Mouse (Mus musculus) olfactory bulb, adult 2 months (tissue): Measurements from ENCODE around the gene Ppdpf.

Experiments used
- CTCF ChIP-seq: fragments of 200-500 bp; IDR thresholded peaks from 2 replicates; pipeline ENCODE4 v1.5.1; 2012; ENCODE audit warnings: low read depth, mild to moderate bottlenecking, low read length, moderate library complexity; ENCODE audit not compliant: insufficient read depth
- POLR2A ChIP-seq: fragments of 200-500 bp; IDR thresholded peaks from 2 replicates; pipeline ENCODE4 v1.6.1; 2012; ENCODE audit warnings: mild to moderate bottlenecking, low read depth, low read length, moderate library complexity; ENCODE audit not compliant: insufficient read depth

GRCm38 (mm10) chr2:181202886-181203285 lies 15.8 kb downstream of the Ppdpf start:
- TF ChIP-seq CTCF (no peak), POLR2A (no peak)
